In genomic region chrX:74392535-74393443, GRCm38 (mm10) we compare ENCODE assay signal across 8 mouse cellular contexts. TPM values are rescaled to one million over a fixed set of nuclear protein-coding genes. Genes with fewer than 3 reads are reported as not detected.
DNase-seq lines count a peak whose midpoint lies in the region; ATAC-seq lines count a peak whose summit lies in the region.

Fam3a (minus strand) TSS chrX:74393272.
Ikbkg (plus strand) TSS chrX:74393290.

- no peaks in the 10 kb centered on the region; the same call in 1 of the 2 replicates for H3K9me3 ChIP-seq in hindbrain, embryonic 12.5 days (replicated peaks)

- 27% methylated on average over 23 of the region's 30 CpGs for WGBS in hindbrain, embryonic 12.5 days

- peak within 1 kb of the TSS; percentile 72 for H3K9ac ChIP-seq in hindbrain, embryonic 12.5 days

- no peaks in the 10 kb centered on the region for H3K36me3 ChIP-seq in hindbrain, embryonic 12.5 days

- peak within 1 kb of the TSS; percentile 57 for H3K4me2 ChIP-seq in hindbrain, embryonic 12.5 days (replicated peaks)

- peak; percentile 100 for ATAC-seq in hindbrain, embryonic 12.5 days (ENCODE audit: low FRiP score)

- peak; percentile 90 for DNase-seq in NIH3T3 (ENCODE audit: low read depth)
- peak; percentile 83 to 88 for DNase-seq in cerebellum, postnatal 10 days
- DNase-seq in frontal cortex, postnatal 10 days (ENCODE audit: low spot score in 2 of 2), result peak; percentile 75 to 81
- peak; percentile 74 to 78 for DNase-seq in layer of hippocampus, postnatal 36 days
- DNase-seq in lung, postnatal 36 days, result peak; percentile 92
- DNase-seq in retina, postnatal 1 day, result peak; percentile 91
- DNase-seq in urinary bladder, adult 18-20 months (ENCODE audit: low spot score in 2 of 2), result peak; percentile 53 to 77

- no peaks in the 10 kb centered on the region for H3K27me3 ChIP-seq in hindbrain, embryonic 12.5 days

- peaks cover 4% of the 10 kb centered on the region; the same call in 1 of the 2 replicates for H3K4me1 ChIP-seq in hindbrain, embryonic 12.5 days

- peak within 1 kb of the TSS; percentile 83 for H3K27ac ChIP-seq in hindbrain, embryonic 12.5 days

- peak within 1 kb of the TSS; percentile 47 for H3K4me3 ChIP-seq in hindbrain, embryonic 12.5 days

RNA-seq across cellular contexts. Expression of gene Fam3a, which starts in this region (rescaled TPM):
- 32.1 and 33.7 TPM in 2 replicates for polyA plus RNA-seq in hindbrain, embryonic 12.5 days (2016; fragmentation: Nextera tagmentation; extraction: Ambion mirVana)
- total RNA-seq in layer of hippocampus, postnatal 36 days (2021), result 10 to 100 TPM; 18.8 to 24.2 TPM

RNA-seq across cellular contexts. Expression of gene Ikbkg, which starts in this region (rescaled TPM):
- polyA plus RNA-seq in hindbrain, embryonic 12.5 days (2016; fragmentation: Nextera tagmentation; extraction: Ambion mirVana), result 24.2 and 27.7 TPM in 2 replicates
- total RNA-seq in layer of hippocampus, postnatal 36 days (2021), result 10 to 100 TPM; 47.1 to 50.4 TPM

Comparison
In these comparisons a context has a peak if more than half of its experiments do, and no peak if none do; other contexts are left out.
1. Peak in every context shown above with its lines: DNase-seq, ATAC-seq, H3K4me3 ChIP-seq and H3K27ac ChIP-seq.